Mouse (Mus musculus) erythroblast, adult 5-6 weeks (primary cell): ENCODE results near the gene Tbc1d19. TPM values are rescaled to one million over a fixed set of nuclear protein-coding genes. Genes with fewer than 3 reads are reported as not detected.

Experiments used
- ATAC-seq: replicated peaks from 2 replicates; pipeline ENCODE4 v1.8.0; 2016; ENCODE audit warnings: moderate number of reproducible peaks, mild to moderate bottlenecking, moderate TSS enrichment, inconsistent platforms; ENCODE audit not compliant: poor library complexity, low FRiP score, severe bottlenecking
- total RNA-seq, 2 experiments: library from RNA; stranded (forward) in 1 of 2; stranded (reverse) in 1 of 2; fragments of 150-400 nt in 1 of 2; fragments of 200-764, 138-1000 nt in 1 of 2; gene quantifications; 2 replicates each; pipeline versions ENCODE4 v1.2.3 to v1.2.4; 2015 to 2017; ENCODE audit warnings: low replicate concordance in 2 of 2

Gene Tbc1d19
- total RNA-seq (2015; ENCODE audit: low replicate concordance): 2.1 and 9.8 TPM in 2 replicates
- total RNA-seq (2017; ENCODE audit: low replicate concordance): 1.3 and 11.4 TPM in 2 replicates

DNA sequence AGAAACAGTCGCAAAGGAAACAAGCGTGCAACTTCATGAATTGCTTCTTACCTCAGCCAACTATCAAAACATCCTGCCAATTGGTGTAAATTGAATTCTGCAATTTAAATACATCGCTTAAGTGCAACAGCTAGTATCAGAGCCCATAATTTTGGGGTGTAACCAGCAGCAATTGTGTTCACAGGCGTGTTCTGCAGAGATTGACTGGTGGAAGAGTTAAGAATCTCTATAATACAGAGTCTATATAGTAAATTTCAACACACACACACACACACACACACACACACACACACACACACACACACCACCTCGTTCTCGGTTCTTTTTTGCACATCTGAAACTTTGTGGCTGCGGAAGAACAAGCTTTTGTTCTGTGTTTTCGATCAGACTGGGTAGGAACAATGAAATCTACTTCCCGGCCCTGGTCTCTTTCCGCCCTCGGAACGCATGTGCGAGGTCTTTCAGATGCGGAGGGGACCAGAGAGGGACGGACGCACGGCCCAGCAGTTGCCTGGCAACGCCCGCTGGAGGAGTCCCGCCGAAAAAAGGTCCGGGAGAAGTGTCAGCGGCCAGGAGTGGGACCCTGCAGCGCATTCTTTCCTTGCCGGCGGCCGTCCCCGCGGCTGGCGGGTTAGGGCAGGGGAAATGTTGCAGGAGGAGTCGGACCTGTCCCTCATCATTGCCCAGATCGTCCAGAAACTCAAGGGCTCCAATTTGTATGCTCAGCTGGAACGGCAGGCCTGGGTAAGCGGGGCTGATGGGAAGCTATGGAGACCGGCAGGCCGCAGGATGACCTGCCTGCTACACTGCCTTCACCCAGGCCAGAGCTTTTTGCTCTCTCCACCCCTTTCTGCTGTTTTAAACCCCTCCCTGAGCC is at the start of gene Tbc1d19:
TSS of gene Tbc1d19 (plus strand) at position 492 of the 877 bp plus-strand sequence.
- 0 out of 2 replicates have a peak, but pooled peaks have one; percentile 35 for ATAC-seq

DNA sequence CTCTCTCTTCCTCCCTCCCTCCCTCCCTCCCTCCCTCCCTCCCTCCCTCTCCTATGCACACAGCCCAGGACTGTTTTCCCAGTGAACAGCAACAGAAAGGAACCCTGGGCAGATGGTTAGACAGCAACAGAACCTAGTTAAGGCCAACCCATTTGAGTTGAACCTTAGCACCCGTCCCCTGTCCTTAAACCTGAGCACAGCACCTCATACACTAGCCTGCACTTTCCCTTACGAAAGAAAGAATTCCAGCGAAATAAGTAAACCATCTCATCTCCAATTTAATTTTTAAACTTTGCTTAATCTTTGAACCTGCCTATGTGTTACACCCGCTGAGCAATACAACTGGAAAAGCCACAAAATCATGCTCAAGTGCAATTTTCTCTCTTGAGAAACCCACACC is 49.5 kb upstream of the Tbc1d19 start:
- no peak for ATAC-seq

DNA sequence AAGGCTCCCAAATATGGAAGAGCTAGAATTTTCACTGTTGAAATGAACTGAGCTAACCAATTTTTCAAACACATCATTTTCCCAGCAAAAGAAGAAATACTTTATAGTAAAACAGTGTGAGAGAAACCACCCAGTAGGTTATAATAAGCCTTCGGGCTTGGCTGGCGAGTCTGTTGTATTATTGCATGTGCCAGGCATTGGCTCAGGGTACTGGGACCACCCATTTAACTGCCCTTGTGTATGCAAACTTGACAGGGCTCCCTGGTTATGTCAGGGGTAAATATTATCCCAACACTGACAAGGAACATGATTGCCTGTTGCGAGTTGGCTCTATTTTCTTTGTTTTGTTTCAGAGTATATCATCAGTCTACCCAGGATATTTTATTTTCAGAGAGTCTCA is 48.5 kb upstream of the Tbc1d19 start:
- ATAC-seq: no peak

DNA sequence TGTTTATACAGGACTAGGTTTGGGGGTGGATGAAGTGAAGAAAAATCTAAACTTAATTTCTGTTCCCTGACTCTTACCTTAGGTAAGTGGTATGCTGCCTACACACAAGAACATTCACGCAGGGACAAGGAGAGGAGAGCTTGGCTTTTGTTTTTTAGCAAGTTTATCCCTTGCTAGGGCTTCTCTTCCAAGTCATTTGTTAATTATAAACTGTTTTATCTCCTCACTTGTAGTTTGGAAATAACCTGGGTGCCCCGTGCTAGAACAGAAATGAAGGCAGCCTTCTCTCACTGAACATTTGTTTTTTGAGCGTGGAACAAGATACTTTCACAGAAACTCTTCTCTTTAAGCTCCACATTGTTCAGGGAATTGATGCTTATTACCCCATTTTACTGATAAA is 48.1 kb upstream of the Tbc1d19 start:
- ATAC-seq: no peak

DNA sequence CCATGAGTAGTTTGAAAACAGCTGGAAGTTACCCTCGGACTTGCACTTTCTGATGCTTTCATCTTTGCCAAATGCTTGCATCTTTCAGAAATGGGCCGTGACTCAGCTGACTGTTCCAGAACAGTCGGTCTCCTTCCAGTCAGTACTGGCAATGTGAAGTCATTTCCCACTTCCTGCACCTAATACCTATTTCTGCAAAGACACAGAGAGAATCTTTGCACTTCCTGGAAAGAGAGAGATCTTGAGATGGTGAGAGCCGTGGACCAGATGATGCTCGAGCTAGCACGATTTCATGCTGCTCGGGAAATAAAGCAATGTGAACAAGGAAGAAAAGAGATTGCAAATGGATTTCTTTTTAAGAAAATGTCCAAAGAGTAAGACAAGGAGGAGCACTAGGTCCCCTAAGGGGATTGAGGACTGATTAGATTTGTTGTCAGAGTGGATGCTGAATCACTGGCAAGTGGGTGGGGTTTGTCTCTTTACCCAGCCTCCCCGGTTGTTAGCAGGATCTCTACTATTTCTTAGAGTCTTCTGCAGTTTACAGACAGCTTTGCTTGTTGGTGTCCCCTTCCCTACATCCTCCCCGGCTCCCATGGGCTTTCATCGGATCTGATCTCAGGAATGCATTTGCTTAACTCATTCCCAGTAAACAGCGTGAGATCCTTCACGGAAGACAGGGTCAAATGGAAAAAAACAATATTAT is 24.4 kb upstream of the Tbc1d19 start:
- ATAC-seq: no peak

DNA sequence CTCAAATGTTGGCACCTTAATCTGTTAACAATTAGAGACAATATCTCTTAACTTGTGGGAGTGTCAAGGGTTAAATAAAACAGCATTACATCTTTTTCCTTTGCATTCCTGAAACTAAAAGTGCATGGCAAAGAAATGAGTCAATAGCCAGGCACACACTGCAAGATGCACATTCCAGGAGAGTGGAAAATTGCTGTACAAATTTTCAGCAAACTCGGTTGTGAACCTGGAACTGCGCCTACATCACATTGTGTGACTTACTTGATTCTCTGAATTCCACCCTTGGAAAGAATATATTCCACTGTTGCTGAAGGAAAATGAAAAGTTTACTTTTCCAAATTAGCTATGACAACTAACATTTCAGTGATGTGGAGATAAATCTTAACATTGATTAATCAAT is 8.0 kb upstream of the Tbc1d19 start:
- ATAC-seq: no peak

DNA sequence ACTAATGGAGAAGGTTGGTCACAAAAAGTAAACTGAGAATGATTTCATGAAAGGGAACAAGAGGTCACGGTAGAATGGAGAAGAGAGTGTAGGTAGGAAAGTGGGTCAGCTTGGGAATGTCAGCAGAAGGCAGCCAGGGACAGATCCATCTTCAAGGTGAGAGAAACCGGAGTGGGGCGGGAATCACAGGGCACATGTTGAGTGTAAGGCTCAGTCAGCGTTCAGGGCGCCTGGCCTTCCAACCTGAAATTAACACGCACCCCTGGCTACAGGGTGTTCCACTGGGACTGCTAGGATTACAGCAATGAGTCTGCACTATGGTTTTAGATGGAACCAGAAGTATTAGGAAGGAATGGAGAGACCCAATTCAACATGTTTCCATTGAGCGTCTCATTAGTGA is 10.3 kb downstream of the Tbc1d19 start:
- no peak for ATAC-seq

DNA sequence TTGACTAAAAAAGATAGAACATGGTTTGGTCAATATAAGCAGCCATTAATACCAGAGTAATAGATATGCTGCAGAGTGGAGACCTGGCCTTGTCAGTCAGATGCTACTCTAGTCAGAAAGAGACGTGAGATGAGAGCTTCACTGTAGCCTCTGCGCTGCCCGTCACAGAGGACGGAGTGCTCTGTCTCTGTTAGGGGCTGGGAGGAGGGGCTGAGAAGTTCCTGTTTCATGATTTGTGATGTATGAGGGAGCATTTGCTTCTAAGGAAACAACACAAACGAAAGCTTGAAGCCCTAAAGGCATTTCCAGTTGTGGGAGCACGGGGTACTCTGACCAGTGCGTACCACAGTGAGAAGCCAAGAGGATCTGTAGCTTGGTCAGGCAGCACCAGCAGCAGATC is 16.5 kb downstream of the Tbc1d19 start:
- no peak for ATAC-seq

DNA sequence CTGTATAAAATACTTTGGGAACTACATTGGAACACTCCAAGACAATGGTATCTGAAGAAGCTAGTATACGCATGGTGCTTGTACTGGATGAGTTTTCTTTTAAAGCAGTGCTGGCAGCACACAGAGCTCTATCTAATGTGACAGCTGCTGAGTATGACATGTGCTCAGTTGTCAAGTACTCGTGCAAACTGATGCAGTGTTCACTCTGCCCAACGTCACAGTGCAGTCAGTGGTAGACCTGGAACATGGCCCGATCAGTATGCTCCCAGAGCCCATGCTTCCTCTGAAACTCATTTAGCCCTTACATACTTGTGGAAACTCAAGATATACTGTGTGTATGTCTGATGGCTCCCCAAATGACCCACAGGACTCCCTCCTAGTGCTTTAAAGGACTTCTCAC is 25.1 kb downstream of the Tbc1d19 start:
- no peak for ATAC-seq

DNA sequence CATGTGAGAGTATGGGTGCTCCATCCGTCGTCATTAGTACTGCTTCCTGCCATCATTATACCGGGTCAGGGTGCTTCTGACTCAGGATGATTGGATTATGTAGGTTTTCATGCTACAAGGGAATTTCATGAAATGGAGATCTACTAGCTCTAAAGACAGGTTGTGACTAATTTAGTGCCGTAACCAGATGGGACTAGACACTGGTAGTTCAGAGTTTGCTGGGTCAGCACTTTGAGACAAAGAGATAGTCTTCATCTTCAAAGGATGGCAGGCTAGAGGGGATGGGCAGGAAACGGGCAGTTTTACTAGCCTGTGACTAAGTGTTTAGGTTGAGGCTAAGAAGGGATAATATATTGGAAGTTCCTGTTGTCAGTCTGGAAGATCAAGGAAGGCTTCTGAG is 31.9 kb downstream of the Tbc1d19 start:
- no peak for ATAC-seq

DNA sequence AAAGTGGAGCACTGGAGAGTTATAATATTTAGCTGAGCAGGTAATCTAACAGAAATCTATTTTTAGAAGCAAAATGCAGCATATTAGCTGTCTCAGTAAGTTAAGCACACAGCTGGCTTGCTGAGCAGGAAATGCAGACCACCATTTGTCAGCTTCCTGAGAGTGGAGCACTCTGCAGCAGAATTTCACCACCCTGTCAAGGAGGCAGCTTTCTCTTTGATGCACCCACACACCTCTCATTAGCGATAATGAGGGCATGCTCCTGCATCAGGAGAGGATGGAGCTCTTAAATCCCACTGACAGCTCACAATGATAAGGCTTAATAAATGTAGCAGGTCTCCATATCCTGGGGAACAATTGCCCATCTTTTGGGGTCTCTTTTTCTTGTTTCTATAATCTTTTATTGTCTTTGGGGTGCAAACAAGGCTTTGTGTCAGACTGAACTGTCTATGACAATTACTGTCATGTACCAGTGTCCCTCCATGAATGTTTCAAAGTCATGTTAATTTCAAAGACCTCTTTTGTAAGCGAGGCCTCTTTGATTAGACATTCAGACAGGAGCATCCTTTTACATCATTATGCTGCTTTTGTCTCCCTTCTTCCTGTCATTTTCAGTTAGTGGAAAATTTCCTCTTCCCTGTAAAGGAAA is 39.0 kb downstream of the Tbc1d19 start:
- ATAC-seq: no peak

DNA sequence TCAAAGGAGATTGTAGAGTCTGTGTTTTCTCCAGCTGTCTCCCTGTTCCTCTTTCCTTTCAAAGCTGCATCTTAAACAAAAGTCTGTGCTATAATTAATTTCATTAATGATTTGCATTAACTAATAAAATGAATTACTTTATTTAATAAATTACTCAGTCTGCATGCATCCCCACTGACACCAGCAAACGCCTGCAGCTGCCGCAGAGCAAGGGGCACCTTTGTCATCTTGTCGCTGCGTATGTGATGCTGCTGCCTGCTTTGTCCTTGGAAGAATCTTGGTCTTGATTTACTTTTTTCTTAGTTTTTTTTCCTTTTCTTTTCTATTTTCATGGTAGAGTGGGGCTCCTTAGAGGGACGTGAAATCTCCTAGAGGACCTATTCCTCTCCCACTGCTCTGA is 43.2 kb downstream of the Tbc1d19 start:
- no peak for ATAC-seq

DNA sequence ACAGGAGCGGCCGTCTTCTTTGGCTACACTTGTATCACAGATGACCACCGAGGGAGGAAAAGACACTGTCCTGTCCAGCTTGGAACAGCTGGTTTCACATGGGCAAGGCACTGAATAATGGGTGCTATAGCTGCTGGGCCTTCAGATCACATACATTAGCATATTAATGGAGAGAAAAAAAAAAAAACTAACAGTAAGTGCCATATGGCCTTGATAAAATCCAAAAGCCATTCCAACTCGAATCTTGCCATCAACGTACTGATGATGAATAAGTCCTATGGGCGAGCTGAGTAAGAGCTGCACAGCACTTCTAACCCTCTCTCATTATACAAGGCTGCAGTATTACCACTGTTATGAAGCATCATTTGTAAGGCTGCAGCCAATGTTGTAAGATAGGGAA is 45.2 kb downstream of the Tbc1d19 start:
- no peak for ATAC-seq

DNA sequence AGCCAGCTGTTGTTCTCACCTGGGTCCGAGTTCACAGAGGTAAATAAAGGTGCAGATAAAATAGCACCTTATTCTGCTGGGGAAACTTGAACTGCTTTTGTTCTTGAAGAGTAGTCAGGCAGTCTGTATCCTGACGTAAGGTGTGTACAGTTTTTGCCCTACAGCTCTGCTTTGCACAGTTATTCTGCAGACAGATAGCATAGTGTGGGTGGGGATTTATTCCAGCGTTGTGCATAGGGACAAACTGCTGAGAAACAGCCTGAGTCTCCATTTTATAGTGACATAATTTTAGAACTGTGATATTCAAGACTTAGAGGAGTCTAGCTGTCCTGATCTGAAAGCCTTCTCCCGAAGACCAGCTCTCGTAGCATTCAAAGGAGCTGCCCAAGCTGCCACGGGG is 46.6 kb downstream of the Tbc1d19 start:
- no peak for ATAC-seq

DNA sequence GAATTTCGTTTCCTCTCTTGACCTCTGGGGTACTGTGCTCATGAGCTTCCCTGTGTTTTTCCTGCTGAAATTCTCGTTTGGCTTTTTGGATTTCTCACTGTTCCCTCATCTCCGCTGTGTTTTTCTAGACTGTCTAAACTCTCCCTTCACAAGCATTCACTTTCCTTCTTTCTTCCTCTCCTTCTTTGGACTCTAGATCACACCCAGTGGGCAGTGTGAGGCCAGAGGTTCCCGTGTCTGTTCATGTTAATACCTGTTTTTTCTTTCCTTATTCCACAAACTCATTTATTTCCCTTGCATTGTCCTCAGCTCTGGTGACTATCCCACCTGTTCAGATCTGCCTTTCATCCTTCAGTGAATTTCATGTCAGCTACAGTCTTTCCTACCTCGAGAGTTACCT is 55.7 kb downstream of the Tbc1d19 start:
- ATAC-seq: no peak

DNA sequence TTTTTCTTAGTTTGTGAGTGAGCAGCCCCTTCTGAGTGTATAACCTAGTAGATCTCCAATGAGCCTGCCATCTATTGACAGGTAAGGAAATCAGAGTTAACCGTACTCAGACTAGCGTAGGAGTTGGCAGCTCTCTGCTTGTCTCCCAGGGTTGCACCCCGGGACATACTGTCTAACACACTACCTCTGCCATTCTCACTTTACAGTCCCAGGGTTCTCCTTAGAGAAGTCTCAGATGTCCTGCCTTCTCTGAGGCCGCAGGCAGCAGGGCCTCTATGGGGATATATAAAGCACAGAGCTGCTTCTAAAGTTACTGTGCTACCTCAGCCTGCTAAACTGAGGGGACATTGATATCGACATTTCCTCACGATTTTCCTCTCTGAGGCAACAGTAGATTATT is 56.6 kb downstream of the Tbc1d19 start:
- no peak for ATAC-seq

DNA sequence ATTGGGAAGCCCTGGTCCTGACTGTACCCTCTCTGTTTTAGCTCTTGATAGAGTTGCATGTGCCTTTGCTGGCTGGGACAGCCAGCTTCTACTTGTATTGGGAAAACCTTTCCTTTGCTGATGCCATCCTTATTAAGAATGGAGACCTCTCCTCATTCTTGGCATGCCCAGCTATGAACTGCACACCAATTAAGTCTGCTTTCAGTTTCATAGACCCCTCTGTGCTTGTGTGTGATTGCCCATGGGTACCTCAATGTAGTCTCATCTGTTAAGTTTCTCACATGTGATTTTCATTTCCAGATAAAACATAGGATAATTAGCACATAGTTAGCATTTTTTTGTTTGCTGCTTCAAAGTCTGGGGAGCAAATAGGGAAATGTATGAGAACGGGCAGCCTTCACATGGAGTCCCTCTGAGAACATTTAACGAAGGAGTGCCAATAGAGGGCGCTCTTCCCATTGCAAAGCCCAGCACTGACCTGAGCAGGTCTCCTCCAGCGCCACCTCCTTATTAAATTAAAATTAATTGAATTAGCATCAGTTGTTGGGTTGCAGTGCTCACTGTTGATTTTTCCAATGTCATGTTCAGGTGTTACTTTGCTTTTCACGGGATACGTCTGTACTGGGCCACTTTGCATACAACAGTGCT is 62.4 kb downstream of the Tbc1d19 start:
- ATAC-seq: no peak

DNA sequence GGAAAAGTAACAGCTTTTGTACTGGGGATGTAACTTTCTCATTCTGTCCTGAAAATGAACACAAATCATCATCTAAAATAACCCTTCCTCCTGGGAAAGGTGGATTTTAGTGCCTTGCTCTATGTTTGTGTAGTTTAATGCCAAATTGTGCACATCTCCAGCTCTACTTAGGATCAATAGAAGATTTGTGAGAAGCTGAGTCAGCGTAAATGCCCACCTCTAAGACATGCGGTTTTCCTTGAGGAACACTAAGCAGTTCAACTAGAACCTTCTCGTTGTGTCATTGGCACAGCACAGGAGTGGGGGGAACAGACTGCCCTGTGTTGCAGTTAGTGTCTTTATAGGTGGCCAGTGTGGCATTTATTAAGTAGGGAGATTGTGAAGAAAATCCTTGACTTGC is 65.6 kb downstream of the Tbc1d19 start:
- no peak for ATAC-seq

DNA sequence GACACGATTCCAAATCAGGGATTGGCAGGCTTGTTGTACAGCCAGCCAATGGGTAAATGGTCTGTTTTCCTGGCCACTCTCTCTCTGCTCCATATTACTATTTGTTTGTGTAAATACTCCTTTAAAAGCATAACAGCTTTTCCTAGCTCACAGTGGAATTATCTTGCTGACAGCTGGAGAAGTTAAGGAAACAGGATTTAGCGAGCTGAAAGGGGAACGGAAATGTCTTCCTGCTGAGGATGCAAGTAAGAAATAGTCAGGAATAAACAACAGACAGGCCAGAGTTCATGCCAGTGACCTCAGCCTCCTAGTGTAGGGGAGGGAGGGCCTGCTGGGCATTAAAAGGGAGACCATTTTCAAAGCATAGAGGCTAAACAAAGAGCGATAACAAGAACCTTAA is 71.3 kb downstream of the Tbc1d19 start:
- no peak for ATAC-seq

DNA sequence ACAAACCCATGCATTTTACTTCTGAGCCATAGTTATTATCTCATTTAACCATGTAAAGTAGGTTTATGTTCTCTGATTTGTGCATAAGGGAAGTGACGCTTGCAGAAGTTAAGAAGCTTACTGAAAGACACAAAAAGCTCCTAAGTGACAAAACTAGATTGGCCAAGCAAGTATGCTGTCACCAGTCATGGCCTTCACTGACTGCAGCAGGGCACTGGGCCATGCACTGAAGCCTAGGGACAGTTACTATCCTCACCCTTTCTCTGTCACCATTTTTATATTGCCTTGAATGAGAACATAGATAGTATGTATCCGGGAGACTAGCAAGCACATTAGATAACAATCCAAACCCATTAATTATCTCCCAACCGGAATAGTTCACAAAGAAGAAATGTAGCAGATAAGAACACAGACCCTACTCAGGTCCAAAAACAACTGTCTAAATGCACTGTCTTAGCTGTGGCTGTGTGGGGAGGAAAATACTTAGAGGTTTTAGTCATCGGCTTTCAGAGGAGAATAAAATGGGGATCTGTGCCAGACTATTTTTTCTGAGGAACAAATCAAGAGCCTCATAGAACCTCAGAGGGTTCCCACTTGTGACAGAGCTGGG is 72.1 kb downstream of the Tbc1d19 start:
- no peak for ATAC-seq
